Mouse (Mus musculus) small intestine, adult 2 months (tissue): Measurements from ENCODE around the gene Nxf1.

Source experiments
- CTCF ChIP-seq: fragments of 200-500 bp; IDR thresholded peaks from 2 replicates; pipeline ENCODE4 v1.5.1; 2012; ENCODE audit warnings: low read depth, mild to moderate bottlenecking, control low read depth, inconsistent platforms, low read length, moderate library complexity, mixed read lengths; ENCODE audit not compliant: insufficient replicate concordance, insufficient read length; ENCODE audit errors: extremely low read depth
- POLR2A ChIP-seq: fragments of 200-500 bp; IDR thresholded peaks from 2 replicates; pipeline ENCODE4 v1.6.1; 2012; ENCODE audit warnings: low read depth, mild to moderate bottlenecking, control low read depth, inconsistent platforms, low read length, moderate library complexity

DNA sequence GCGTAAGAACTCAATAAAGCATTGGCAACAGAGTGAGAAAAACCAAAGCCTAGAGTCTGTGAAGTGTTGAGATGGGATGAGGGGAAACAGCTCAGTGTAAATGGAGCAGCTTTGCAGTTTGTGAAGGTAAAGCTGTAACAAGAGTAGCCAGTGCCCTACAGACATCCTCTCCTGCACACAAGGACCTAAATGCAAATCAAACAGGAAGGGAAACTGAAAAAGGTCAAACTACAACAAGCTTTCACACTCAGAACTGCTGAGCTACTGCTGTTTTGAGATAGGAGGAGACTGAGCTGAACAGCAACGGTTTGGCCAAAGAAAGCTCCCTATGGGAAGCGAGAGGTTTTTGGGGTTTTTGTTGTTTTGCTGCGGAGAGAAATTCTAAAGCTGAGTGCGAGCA is 49.9 kb downstream of the Nxf1 start:
- no peak for TF ChIP-seq CTCF
- no peak for TF ChIP-seq POLR2A
